ENCODE assay signal across 23 mouse cellular contexts in genomic region chr4:129050365-129050764, GRCm38 (mm10). TPM values are rescaled to one million over a fixed set of nuclear protein-coding genes. Genes with fewer than 3 reads are reported as not detected.
DNase-seq lines count a peak whose midpoint lies in the region; ATAC-seq and TF ChIP-seq lines count a peak whose summit lies in the region.
"Had no signal": no experiment of that assay in that cellular context is flagged by ENCODE, and none has a peak within 500 bp of the region (broad histone marks: within the 10 kb centered on the region; RNA-seq: fewer than 3 reads in every experiment).

No protein-coding gene starts in this region.

- no peak overlapping the region for H3K27ac ChIP-seq in liver, embryonic 14.5 days
- H3K27ac ChIP-seq in liver, postnatal 0 days (ENCODE audit: low read depth) = no peak overlapping the region
- H3K27ac ChIP-seq in MEL (ENCODE audit: control insufficient read depth, low read depth, low read length) = no peak overlapping the region
- H3K27ac ChIP-seq in hindbrain, embryonic 15.5 days (replicated peaks) = peak overlapping the region; percentile 96
- peak overlapping the region; percentile 92 for H3K27ac ChIP-seq in neural tube, embryonic 14.5 days (ENCODE audit: low read depth, low read length)
- H3K27ac ChIP-seq: embryonic facial prominence, embryonic 15.5 days; macrophage had no signal

- no peak overlapping the region for H3K4me3 ChIP-seq in liver, embryonic 14.5 days (ENCODE audit: insufficient read depth in 1 of 2, low read depth in 2 of 2, low read length in 2 of 2)
- no peak overlapping the region for H3K4me3 ChIP-seq in liver, postnatal 0 days (ENCODE audit: low read depth, low read length)
- no peak overlapping the region for H3K4me3 ChIP-seq in MEL (ENCODE audit: control insufficient read depth in 1 of 2, insufficient read depth in 1 of 2, low read depth in 2 of 2, low read length in 2 of 2)
- no peak overlapping the region for H3K4me3 ChIP-seq in hindbrain, embryonic 15.5 days
- no peak overlapping the region for H3K4me3 ChIP-seq in neural tube, embryonic 14.5 days (ENCODE audit: low read depth, low read length)
- H3K4me3 ChIP-seq: myocyte had no signal

- DNase-seq in liver, embryonic 14.5 days (ENCODE audit: low read depth in 3 of 3, low spot score in 3 of 3) = no peak
- no peak for DNase-seq in liver, postnatal 0 days
- no peak for DNase-seq in MEL (ENCODE audit: low read depth, low spot score)
- no peak for DNase-seq in embryo, embryonic 10 days (ENCODE audit: low spot score)
- no peak for DNase-seq in cerebellum, postnatal 10 days
- DNase-seq: adrenal gland, postnatal 14 days; gastrocnemius, postnatal 25 days; heart, adult 18-20 months; heart, postnatal 10 days; kidney, adult 11 months; kidney, postnatal 4 days; right cerebral cortex, postnatal 14 days; thymus, postnatal 25 days had no signal

- no peak for TF ChIP-seq RAD21 in MEL (IDR thresholded peaks at IDR 0.05; ENCODE audit: low read depth, low read length)

- TF ChIP-seq EP300 in liver, embryonic 14.5 days (IDR thresholded peaks at IDR 0.05; ENCODE audit: low read depth) = no peak
- TF ChIP-seq EP300 in liver, postnatal 0 days (IDR thresholded peaks at IDR 0.05; ENCODE audit: low read depth) = no peak
- TF ChIP-seq EP300 in MEL (IDR thresholded peaks at IDR 0.05; ENCODE audit: low read depth in 1 of 2, low read length in 2 of 2) = no peak

- H3K4me1 ChIP-seq in liver, embryonic 14.5 days (replicated peaks; ENCODE audit: control insufficient read depth in 2 of 2, insufficient read depth in 2 of 2, low read length in 1 of 2) = peaks cover 42 to 43% of the 10 kb centered on the region in 2 experiments
- peaks cover 32% of the 10 kb centered on the region for H3K4me1 ChIP-seq in liver, postnatal 0 days (ENCODE audit: insufficient read depth)
- H3K4me1 ChIP-seq in MEL (ENCODE audit: control insufficient read depth in 1 of 2, insufficient read depth in 2 of 2, low read length in 2 of 2) = peaks cover 11 to 33% of the 10 kb centered on the region in 2 experiments
- peaks cover 28% of the 10 kb centered on the region for H3K4me1 ChIP-seq in hindbrain, embryonic 15.5 days (replicated peaks)
- peaks cover 10% of the 10 kb centered on the region; the same call in 1 of the 2 replicates for H3K4me1 ChIP-seq in neural tube, embryonic 14.5 days (ENCODE audit: control insufficient read depth, insufficient read depth, low read length)

- ATAC-seq in liver, embryonic 14.5 days (ENCODE audit: insufficient read depth) = no peak
- no peak for ATAC-seq in liver, postnatal 0 days
- ATAC-seq in hindbrain, embryonic 15.5 days (ENCODE audit: low FRiP score, low read depth) = no peak
- no peak for ATAC-seq in neural tube, embryonic 14.5 days (ENCODE audit: low read depth)
- ATAC-seq: lung, postnatal 0 days had no signal

- H3K4me2 ChIP-seq in liver, embryonic 14.5 days (ENCODE audit: low read depth) = peak overlapping the region; percentile 45; the same call in 1 of the 2 replicates
- H3K4me2 ChIP-seq in liver, postnatal 0 days (ENCODE audit: low read depth, low read length) = no peak overlapping the region
- peak overlapping the region; percentile 72; the same call in 1 of the 2 replicates for H3K4me2 ChIP-seq in hindbrain, embryonic 15.5 days
- H3K4me2 ChIP-seq in neural tube, embryonic 14.5 days (ENCODE audit: low read depth, low read length) = peak overlapping the region; percentile 61; the same call in 1 of the 2 replicates

- WGBS in liver, embryonic 14.5 days (ENCODE audit: insufficient replicate concordance) = 73% methylated on average over 4 of the region's 4 CpGs
- WGBS in liver, postnatal 0 days (ENCODE audit: insufficient replicate concordance) = 74% methylated on average over 4 of the region's 4 CpGs
- WGBS in hindbrain, embryonic 15.5 days = 66% methylated on average over 4 of the region's 4 CpGs
- 69% methylated on average over 4 of the region's 4 CpGs for WGBS in neural tube, embryonic 14.5 days

- no peaks in the 10 kb centered on the region for H3K9me3 ChIP-seq in liver, embryonic 14.5 days (ENCODE audit: control insufficient read depth, low read length)
- no peaks in the 10 kb centered on the region for H3K9me3 ChIP-seq in liver, postnatal 0 days (ENCODE audit: low read length)
- no peaks in the 10 kb centered on the region for H3K9me3 ChIP-seq in MEL (replicated peaks; ENCODE audit: insufficient read depth, low read length)
- H3K9me3 ChIP-seq in hindbrain, embryonic 15.5 days = no peaks in the 10 kb centered on the region
- no peaks in the 10 kb centered on the region for H3K9me3 ChIP-seq in neural tube, embryonic 14.5 days (ENCODE audit: control insufficient read depth, low read length)
- H3K9me3 ChIP-seq: embryonic facial prominence, embryonic 15.5 days; heart, embryonic 12.5 days had no signal

- no peak overlapping the region for H3K9ac ChIP-seq in liver, embryonic 14.5 days (replicated peaks)
- H3K9ac ChIP-seq in liver, postnatal 0 days (replicated peaks) = no peak overlapping the region
- no peak overlapping the region for H3K9ac ChIP-seq in MEL (ENCODE audit: control insufficient read depth, low read depth, low read length, poor library complexity, severe bottlenecking)
- no peak overlapping the region for H3K9ac ChIP-seq in hindbrain, embryonic 15.5 days
- no peak overlapping the region for H3K9ac ChIP-seq in neural tube, embryonic 14.5 days (replicated peaks; ENCODE audit: low read depth, low read length)
- H3K9ac ChIP-seq: embryonic facial prominence, embryonic 15.5 days; heart, embryonic 12.5 days had no signal

- H3K79me2 ChIP-seq in MEL (ENCODE audit: control insufficient read depth, insufficient read depth, low read length, poor library complexity) = no peaks in the 10 kb centered on the region

- H3K36me3 ChIP-seq in liver, embryonic 14.5 days (replicated peaks; ENCODE audit: control insufficient read depth, insufficient read depth, low read depth) = no peaks in the 10 kb centered on the region
- no peaks in the 10 kb centered on the region for H3K36me3 ChIP-seq in liver, postnatal 0 days (replicated peaks; ENCODE audit: insufficient read depth, low read length)
- H3K36me3 ChIP-seq in MEL (ENCODE audit: control insufficient read depth in 1 of 2, insufficient read depth in 2 of 2, low read length in 2 of 2) = peaks cover 0 to 31% of the 10 kb centered on the region in 2 experiments; a peak in 2 of 4 replicates
- no peaks in the 10 kb centered on the region for H3K36me3 ChIP-seq in hindbrain, embryonic 15.5 days
- no peaks in the 10 kb centered on the region for H3K36me3 ChIP-seq in neural tube, embryonic 14.5 days (ENCODE audit: control insufficient read depth, insufficient read depth, low read length)
- H3K36me3 ChIP-seq: embryonic facial prominence, embryonic 15.5 days; heart, embryonic 12.5 days had no signal

- no peak for TF ChIP-seq POLR2A in MEL (IDR thresholded peaks at IDR 0.05; ENCODE audit: control insufficient read depth in 1 of 2, insufficient read depth in 1 of 2, low read depth in 1 of 2, low read length in 2 of 2, poor library complexity in 1 of 2)

- H3K27me3 ChIP-seq in liver, embryonic 14.5 days (ENCODE audit: control insufficient read depth, insufficient read depth, low read length) = peaks cover 48% of the 10 kb centered on the region
- peaks cover 36% of the 10 kb centered on the region for H3K27me3 ChIP-seq in liver, postnatal 0 days (ENCODE audit: insufficient read depth, low read length)
- no peaks in the 10 kb centered on the region; a peak in 1 of 4 replicates for H3K27me3 ChIP-seq in MEL (ENCODE audit: control insufficient read depth in 1 of 2, insufficient read depth in 2 of 2, low read length in 2 of 2)
- H3K27me3 ChIP-seq in hindbrain, embryonic 15.5 days = no peaks in the 10 kb centered on the region
- no peaks in the 10 kb centered on the region for H3K27me3 ChIP-seq in neural tube, embryonic 14.5 days (ENCODE audit: control insufficient read depth, insufficient read depth, low read length)

- no peak for TF ChIP-seq CTCF in liver, embryonic 14.5 days (IDR thresholded peaks at IDR 0.05; ENCODE audit: low read depth)
- no peak for TF ChIP-seq CTCF in liver, postnatal 0 days (IDR thresholded peaks at IDR 0.05; ENCODE audit: low read depth)
- TF ChIP-seq CTCF in MEL (IDR thresholded peaks at IDR 0.05 in 2 of 3, conservative IDR thresholded peaks at IDR 0.05 in 1 of 3; ENCODE audit: control insufficient read depth in 1 of 3, insufficient read depth in 1 of 3, low read depth in 2 of 3, low read length in 3 of 3, poor library complexity in 1 of 3, severe bottlenecking in 1 of 3) = no peak

RNA-seq across cellular contexts. Expression of gene Rnf19b, which starts 7.7 kb away (rescaled TPM):
- polyA plus RNA-seq in liver, embryonic 14.5 days (2012; rRNA removed) = 9.5 and 11.2 TPM in 2 replicates
- polyA plus RNA-seq in liver, embryonic 14.5 days (2014; fragmentation: Nextera tagmentation; extraction: Ambion mirVana) = 4.0 and 4.3 TPM in 2 replicates
- polyA plus RNA-seq in liver, postnatal 0 days (2015; fragmentation: Nextera tagmentation; extraction: Ambion mirVana) = 5.5 and 6.0 TPM in 2 replicates
- total RNA-seq in MEL (2012; rRNA removed) = 25.5 and 26.3 TPM in 2 replicates
- 10 to 100 TPM in 1 of 2 experiments, not detected in 1; 30.0 TPM for polyA plus RNA-seq in MEL (2012; ENCODE audit: insufficient read depth in 1 of 2, insufficient read length in 2 of 2, low read depth in 1 of 2, low replicate concordance in 2 of 2, missing spikeins in 1 of 2)
- polyA plus RNA-seq in hindbrain, embryonic 15.5 days (2015; fragmentation: Nextera tagmentation; extraction: Ambion mirVana) = 32.2 and 34.6 TPM in 2 replicates
- 36.3 and 37.3 TPM in 2 replicates for polyA plus RNA-seq in neural tube, embryonic 14.5 days (2014; fragmentation: Nextera tagmentation; extraction: Ambion mirVana)

RNA-seq across cellular contexts. Expression of gene Tmem54, which starts 55.0 kb away (rescaled TPM):
- polyA plus RNA-seq in liver, embryonic 14.5 days (2012; rRNA removed) = 1.2 and 1.4 TPM in 2 replicates
- polyA plus RNA-seq in liver, embryonic 14.5 days (2014; fragmentation: Nextera tagmentation; extraction: Ambion mirVana) = 1.1 and 1.3 TPM in 2 replicates
- polyA plus RNA-seq in liver, postnatal 0 days (2015; fragmentation: Nextera tagmentation; extraction: Ambion mirVana) = 0.26 TPM in 1 of 2 replicates, not detected in the other
- not detected in 2 replicates for total RNA-seq in MEL (2012; rRNA removed)
- polyA plus RNA-seq in MEL (2012; ENCODE audit: insufficient read depth in 1 of 2, insufficient read length in 2 of 2, low read depth in 1 of 2, low replicate concordance in 2 of 2, missing spikeins in 1 of 2) = not detected
- 0.14 TPM in 1 of 2 replicates, not detected in the other for polyA plus RNA-seq in hindbrain, embryonic 15.5 days (2015; fragmentation: Nextera tagmentation; extraction: Ambion mirVana)
- 0.32 TPM in 1 of 2 replicates, not detected in the other for polyA plus RNA-seq in neural tube, embryonic 14.5 days (2014; fragmentation: Nextera tagmentation; extraction: Ambion mirVana)
- total RNA-seq: adrenal gland, postnatal 14 days; gastrocnemius, postnatal 25 days; heart, adult 18-20 months; heart, postnatal 10 days; layer of hippocampus, postnatal 10 days; left cerebral cortex, adult 2 months; left cerebral cortex, postnatal 36 days had no signal
- polyA plus RNA-seq: macrophage had no signal

RNA-seq across cellular contexts. Expression of gene Ak2, which starts 58.6 kb away (rescaled TPM):
- 44.6 and 68.3 TPM in 2 replicates for polyA plus RNA-seq in liver, embryonic 14.5 days (2012; rRNA removed)
- 94.0 and 101 TPM in 2 replicates for polyA plus RNA-seq in liver, embryonic 14.5 days (2014; fragmentation: Nextera tagmentation; extraction: Ambion mirVana)
- polyA plus RNA-seq in liver, postnatal 0 days (2015; fragmentation: Nextera tagmentation; extraction: Ambion mirVana) = 276 and 291 TPM in 2 replicates
- total RNA-seq in MEL (2012; rRNA removed) = 263 and 330 TPM in 2 replicates
- 100 to 1,000 TPM in 1 of 2 experiments, not detected in 1; 366 TPM for polyA plus RNA-seq in MEL (2012; ENCODE audit: insufficient read depth in 1 of 2, insufficient read length in 2 of 2, low read depth in 1 of 2, low replicate concordance in 2 of 2, missing spikeins in 1 of 2)
- 84.8 and 93.2 TPM in 2 replicates for polyA plus RNA-seq in hindbrain, embryonic 15.5 days (2015; fragmentation: Nextera tagmentation; extraction: Ambion mirVana)
- 57.1 and 60.0 TPM in 2 replicates for polyA plus RNA-seq in neural tube, embryonic 14.5 days (2014; fragmentation: Nextera tagmentation; extraction: Ambion mirVana)

Comparison
In these comparisons a context has a peak if more than half of its experiments do, and no peak if none do; other contexts are left out.
1. H3K27ac ChIP-seq: peak in hindbrain, embryonic 15.5 days (single experiment) and neural tube, embryonic 14.5 days (single experiment); none in liver, embryonic 14.5 days (single experiment), liver, postnatal 0 days (single experiment) and MEL (single experiment).